Mouse (Mus musculus) common myeloid progenitor, adult 5-6 weeks (primary cell): ENCODE measurements around the gene Gfod2. TPM values are rescaled to one million over a fixed set of nuclear protein-coding genes. Genes with fewer than 3 reads are reported as not detected.

Source experiments
- ATAC-seq: replicated peaks from 2 replicates; pipeline ENCODE4 v1.8.0; 2016; ENCODE audit warnings: low read depth, mild to moderate bottlenecking, moderate TSS enrichment, inconsistent platforms; ENCODE audit not compliant: poor library complexity, severe bottlenecking
- total RNA-seq: library from RNA; stranded (forward); fragments of 200-1000, 187-1606 nt; gene quantifications from 2 replicates; pipeline ENCODE4 v1.2.3, GENCODE M21; 2017

The Gfod2 gene
- 0.92 and 3.7 TPM in 2 replicates for total RNA-seq

DNA sequence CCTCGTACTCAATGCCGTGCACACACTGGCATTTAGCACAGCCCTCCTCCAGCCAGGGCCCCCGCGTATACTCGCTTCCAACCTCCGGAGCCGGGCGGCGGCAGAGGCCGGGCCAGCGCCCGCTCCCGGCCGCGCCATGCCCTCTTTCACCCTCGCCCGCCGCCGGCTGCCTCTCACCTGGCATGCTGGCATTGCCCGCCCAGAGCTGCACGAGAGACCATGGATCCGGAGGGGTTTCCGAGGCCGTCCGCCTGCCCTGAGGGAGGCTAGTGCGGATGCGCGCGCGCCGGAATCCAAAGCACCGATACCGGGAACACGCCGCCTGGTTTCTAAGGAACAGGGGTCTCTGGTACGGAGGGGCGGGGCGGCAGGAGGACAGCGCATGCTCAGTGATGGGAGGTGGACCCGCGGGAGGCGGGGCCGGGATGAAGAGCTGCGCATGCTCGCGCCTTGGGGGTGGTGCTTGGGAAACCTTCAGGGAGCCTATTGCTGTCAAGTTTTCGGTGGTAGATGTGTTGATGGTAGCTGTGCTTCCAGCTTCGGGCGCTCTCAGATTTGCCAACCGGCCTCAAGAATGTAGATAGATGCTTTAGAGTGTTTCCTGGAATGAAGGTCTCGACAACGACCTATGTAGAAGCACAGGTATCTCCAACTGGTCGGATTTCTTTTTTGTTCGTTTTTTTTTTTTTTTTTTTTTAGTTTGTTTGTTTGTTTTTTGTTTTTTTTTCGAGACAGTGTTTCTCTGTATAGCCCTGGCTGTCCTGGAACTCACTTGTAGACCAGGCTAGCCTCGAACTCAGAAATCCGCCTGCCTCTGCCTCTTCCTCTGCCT is at the start of gene Gfod2:
Gene Gfod2, minus strand, starts transcription at position 388 of the 832 bp plus-strand sequence.
- peak; percentile 100 for ATAC-seq

DNA sequence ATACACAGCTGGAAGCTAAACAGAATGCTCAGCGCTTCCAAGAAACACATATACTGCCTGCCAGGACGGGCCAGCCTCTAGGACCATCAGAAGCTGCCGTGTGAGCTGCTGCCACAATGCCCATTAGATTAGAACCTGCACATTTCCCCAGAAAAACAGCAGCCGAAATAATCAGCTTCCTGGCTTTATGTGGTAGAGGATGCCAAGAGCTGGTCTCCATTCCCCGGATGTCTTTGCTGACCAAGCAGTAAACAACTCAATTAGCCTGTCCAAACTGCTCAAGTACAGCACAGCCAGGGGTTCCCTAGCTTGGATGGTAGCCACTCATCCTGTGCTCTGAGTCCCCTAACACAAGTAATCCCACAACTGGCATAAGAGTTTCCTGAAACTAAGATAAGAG is 49.3 kb upstream of the Gfod2 start:
- no peak for ATAC-seq

DNA sequence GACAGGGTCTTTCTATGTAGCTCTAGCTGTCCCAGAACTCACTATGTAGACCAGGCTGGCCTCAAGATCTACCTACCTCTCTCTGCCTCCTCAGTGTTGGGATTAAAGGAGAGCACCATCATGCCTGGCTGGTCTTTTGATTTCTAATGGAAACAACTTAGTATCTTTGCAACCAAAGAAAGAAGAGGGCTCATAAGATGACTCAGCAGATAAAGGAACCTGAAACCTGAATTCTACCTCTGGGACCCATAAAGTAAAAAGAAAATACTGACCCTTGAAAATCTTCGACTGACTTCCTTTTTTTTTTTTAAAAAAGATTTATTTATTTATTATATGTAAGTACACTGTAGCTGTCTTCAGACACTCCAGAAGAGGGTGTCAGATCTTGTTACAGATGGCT is 47.5 kb upstream of the Gfod2 start:
- ATAC-seq: no peak

DNA sequence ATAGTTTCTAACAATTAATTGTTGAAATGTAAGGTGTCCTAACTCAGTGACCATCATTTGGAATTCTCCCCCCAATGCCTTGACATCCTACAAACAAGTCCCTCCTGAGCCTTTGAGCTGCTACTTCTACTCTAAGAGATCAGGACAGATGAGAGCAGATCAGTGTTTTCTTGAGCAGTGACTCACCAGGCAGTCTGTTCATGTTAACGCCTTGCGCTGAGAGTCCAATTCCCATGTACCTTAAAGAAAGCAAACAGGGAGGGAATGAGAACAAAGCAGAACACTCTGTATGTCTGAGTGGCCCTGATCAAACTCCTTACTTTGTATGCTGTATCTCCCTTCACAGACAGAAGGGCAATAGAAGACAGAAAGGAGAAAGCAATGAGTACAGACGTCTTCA is 46.9 kb upstream of the Gfod2 start:
- no peak for ATAC-seq

DNA sequence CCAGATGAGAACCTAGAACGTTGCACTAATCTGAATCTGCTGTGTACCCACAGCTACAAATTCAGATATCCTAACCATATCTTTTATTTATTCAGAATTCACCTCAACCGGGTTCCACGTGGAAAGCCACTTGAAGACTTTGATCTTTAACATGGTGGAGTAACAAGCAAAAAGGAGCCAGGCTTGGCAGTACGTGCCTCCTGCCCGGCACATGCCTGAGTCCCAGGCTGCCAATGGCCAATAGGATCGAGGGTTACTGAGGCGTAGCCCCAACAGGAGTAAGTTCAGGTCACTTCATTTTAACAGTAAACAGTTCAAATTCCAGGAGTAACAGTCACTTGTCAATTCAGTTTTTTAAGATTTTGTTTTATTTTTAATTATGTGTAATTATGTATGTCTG is 46.3 kb upstream of the Gfod2 start:
- ATAC-seq: no peak

DNA sequence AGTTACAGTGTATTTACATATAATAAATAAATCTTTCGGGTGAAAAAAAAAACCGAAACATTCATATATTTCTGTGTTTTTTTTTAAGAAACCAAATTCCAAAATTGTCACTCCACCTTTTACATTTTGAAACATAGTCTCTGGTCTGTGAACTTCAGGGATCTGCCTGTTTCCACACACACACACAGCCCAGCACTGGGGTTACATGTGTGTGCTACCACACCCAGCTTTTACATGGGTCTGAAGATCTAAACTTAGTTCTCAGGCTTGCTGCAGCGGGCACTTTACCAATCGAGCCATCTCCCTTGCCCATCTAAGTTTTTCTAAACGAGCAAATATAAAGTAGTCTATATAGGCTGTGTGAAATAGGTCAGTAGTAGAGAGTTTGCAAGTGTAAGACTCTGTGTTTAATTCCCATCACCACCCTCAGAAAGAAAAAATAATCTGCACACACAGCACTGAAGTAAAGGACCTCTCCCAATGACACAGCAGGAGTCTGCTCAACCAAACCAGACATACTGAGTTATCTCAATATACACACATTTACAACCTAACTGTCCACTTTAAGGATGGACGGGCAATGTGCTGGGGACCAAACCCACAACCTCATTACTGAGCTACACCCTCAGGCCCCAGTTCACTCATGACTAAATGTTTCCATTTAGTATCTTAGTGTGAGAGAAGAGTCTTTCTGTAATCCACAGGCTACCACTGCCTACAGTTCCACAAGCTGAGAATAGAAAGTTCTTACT is 42.9 kb upstream of the Gfod2 start:
- ATAC-seq: peak; percentile 83

DNA sequence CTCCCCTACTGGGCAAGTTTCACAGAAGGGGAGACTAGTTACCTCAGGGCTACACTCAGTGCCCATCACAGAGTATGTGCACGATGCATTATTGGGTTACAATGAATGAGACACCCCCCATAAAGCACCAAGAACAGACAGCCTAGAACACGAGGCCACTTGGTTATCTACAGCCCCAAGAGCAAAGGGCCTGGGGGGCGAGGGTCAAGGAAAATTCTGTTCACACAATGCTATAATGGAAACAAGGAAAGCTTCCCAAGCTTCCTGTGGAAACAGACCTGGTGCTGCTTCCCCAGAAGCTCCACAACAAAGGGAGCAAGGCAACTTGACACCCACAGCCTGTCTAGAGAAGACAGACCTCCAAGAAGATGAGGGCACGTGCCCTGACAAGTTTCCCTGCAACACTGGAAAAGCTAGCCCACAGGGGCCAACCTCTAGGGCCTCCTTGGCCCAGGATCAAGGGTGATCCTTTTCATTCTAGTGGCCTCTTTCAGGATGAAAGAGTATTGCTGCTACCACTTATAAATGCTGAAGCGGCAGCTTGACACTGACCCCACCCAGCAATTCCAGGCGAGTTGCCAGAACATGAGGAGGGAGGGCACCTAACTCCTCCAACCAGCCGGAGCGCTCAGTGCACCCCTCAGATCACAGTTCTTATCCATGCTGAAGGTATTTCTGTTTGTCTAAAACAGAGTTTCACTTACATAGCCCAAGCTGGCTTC is 40.8 kb upstream of the Gfod2 start:
- peak; percentile 75 for ATAC-seq

DNA sequence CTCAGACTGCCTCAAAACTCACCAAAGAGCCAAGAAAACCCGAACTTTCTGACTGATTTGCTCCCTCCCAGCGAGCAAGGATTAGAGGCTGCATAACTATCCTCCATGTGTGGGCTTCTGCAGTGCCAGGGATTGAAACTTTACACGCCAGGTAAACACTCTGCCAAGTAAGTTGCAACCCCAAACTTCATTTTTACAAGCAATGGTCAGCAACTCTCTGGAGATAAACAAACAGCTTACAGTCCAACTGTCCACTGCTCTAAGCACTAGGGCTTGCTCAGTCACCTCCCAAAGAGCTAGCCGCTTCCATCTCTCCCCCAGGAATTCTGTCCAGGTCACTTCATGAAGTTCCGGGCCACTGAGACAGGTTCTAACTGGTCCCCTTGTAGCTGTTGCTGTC is 39.9 kb upstream of the Gfod2 start:
- no peak for ATAC-seq

DNA sequence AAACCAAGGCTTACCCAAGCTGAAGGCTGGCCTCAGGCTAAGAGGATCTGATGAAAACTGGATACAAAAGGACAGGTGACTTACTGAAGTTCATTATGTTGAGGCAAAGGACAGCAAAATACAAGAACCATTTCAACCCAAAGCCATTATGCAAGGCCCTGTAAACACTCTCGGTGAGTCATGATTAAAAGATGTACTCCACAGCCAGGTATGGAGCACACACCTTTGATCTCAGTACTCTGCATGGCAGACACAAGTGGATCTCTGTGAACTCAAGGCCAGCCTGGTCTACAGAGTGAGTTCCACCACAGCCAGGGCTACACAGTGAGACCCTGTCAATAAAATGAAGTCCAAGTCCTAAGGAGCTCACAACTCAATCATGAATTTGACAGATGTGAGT is 37.3 kb upstream of the Gfod2 start:
- ATAC-seq: no peak

DNA sequence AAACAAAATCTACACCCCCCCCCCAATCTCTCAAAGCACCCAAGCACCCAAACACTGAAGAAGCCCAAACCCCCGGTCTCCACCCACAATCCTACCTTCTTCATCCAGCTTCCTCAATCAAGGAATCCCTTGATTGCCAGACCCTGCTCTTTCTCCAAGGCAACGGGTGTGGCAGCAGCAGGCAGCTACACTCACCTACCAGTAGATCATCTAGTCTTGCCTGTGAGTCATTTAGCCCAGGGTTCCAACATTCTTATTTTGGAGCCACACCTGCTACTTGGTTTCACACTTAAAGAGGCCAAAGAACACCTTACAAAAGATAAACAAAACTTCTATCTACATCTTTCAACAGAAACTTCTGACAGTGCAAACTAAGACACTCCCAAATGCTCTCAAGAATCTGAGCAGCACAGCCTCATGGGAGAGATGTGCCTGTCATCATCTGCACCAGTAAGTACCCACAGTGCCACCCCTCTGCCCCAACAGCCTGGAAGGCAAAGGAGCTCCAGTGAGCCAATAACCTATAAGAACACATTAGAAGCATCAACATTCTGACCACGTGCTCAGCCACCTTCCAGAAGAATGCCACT is 35.6 kb upstream of the Gfod2 start:
- ATAC-seq: no peak

DNA sequence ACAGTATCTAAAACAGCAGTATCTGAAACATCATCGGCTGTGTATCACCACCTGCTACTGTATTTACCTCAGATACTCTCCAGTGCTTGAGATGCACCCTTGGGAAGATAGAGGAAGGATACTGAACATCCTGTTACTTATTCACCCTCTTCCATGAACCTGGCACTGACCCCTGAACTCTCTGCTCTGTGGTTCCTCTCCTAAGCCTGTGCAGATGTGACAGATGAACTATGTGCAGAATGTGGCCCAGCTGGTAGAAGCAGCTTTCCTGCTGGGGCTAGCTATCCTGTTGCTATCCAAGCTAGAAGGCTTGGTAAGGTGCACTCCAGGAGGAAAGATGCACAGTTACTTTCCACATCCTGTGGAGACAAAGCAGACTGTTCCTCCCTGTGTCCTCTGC is 34.9 kb upstream of the Gfod2 start:
- no peak for ATAC-seq

DNA sequence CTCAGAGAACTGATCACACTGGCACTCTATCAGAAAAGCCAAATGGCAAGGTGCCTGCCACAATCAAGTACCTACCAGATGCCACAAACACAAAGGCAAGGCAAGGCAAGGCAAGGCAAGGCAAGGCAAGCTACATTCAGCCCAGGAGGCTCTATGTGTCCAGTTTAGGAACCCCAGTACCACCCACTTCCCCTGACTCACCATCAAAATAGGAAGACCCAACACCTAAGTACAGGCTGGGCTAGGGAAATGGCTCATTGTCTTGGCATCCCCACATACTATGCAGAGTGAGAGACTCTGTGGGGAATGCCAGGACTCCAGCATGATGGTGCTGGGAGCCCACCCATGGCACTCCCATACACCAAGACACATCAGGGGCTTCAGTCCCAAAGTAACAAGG is 31.2 kb upstream of the Gfod2 start:
- ATAC-seq: no peak

DNA sequence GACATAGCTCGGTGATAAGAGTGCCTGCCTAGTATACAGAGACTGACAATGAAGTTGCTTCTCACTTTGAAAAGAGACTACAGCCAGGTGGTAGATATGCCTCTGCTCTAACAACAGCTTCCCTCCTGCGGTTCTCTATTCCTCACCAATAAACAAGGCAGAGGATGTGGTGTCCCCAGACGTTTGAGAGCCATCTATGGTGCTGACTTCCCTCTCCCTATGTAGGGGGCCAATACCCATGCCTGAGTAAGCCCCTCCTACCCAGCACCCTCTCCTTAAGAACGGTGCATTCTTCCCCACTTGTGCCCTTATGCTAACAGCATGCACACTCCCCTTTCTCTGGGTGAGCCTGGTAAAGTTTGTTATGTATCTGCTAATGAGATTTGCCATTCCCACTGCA is 30.5 kb upstream of the Gfod2 start:
- peak; percentile 91 for ATAC-seq

DNA sequence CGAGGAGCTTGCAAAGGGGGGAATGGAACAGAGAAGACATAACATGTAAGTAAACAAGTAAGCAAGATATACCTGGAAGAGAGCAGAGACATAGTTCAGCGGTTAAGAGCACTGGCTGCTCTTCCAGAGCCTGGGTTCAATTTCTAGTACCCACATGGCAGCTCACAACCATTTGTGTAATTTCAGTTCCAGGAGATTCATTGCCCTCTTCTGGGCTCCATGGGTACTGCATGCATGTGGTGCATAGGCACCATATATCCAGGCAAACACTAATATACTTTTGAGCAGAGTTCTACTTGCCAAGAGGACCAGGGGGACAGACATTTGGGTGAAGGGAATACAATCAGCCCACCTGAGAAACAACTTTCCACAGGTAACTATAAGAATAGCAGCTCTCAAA is 29.8 kb upstream of the Gfod2 start:
- peak; percentile 70 for ATAC-seq

DNA sequence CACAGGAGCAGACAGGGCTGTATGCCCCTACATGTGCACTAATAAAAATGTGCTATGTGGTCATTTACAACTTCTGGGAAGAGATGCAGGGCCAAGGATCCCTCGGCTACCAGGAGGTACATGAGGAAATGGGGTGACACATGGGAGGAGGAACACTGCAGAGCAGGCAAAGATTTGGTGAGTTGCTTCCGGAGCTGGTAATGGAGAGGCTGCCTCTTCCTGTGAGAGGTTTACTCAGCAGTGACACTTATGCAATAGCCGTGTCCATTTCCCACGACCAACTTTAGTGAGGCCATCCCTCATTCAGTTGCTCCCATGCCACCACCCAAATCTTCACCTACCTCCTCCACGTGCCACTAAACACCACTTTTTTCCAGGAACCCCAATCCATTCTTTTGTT is 21.8 kb upstream of the Gfod2 start:
- no peak for ATAC-seq

DNA sequence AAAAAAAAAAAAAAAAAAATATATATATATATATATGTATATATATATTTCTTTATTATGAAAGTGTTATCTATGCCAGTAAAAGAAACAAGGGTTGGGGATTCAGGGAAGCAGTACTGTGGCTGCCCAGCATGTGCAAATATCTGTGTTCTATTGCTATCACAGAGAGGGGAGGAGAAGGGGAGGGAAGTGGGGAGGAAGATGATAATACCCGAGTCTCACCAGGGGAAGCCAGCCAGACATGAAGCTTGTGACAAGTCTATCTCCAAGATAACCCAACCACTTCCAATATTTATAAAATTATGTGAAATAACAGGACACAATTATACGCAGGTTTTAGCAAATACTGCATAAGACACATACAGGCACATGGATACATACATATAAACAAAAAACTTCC is 19.4 kb upstream of the Gfod2 start:
- peak; percentile 71 for ATAC-seq

DNA sequence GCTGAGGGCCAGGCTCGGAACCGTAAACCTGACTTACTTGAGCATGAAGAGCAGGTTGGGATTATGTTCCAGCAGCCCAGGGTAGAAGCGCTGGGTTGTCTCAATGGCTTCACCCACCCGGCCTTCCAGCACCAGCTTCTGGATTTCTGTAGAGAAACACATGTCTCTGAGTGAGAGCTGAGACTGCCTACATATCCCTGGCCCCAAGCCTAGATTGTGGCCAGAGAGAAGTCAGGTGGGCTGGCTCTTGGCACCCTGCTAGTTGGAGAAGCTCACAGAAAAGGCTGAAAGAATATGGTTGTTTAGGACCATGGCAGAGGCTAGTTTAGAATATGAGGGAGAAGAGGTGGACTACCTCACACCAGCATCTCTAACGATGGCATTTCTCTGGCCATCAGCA is 16.0 kb upstream of the Gfod2 start:
- ATAC-seq: no peak

DNA sequence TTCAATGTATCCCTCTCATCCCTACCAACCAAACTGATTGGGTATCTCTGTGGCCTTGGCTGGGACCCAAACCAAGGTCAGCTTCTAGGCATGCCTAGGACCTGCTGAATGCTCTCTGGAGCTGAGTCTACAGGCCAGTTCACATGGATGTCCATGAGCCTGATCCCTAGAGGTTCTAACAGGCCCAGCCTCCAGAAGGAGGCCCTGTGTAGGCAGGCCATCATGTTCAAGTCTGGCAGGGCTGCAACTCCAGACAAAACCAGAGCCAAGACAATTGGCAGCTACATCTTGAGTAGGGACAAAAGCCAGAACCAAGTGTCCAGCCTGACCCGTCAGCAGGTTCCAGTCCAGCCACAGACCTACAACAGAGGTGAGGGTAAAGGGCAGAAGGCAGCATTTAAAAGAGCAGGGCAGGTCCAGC is 15.0 kb upstream of the Gfod2 start:
- no peak for ATAC-seq

DNA sequence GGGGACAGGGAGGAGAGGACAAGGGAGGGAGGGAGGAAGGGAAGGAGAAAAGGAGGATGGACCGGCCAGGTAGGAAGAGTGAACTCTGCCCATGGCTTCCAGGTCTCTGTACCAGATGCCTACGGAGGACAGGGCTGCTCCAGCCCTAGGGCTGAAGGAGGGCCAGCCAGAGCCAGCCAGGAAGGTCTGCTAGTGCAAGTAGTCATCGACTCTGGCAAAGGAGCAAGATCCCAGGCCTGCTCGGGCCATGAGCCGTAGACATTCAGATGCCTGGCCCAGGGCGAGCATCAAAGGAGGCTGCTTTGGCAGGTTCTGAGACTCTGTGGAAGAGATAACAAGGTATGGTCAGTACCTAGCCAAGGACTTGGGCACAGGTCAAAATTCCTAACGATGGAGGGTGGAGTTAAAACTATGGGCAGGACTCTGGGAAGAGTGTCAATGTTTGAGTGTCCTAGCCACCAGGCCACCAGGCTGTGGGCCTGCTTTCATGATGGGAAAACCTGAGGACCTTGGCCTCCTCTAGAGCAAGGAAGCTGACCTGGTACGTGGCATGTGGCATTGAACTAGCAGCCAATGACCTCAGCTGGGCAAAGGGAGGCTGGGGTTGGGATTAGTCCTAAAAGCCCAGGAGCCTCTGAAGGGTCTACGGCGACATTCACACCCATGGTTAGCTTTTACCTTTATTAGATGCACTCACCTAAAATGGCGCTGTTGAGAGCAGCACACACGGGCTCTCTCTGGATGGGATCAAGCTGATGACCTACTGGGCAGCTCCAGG is 13.1 kb upstream of the Gfod2 start:
- ATAC-seq: no peak

DNA sequence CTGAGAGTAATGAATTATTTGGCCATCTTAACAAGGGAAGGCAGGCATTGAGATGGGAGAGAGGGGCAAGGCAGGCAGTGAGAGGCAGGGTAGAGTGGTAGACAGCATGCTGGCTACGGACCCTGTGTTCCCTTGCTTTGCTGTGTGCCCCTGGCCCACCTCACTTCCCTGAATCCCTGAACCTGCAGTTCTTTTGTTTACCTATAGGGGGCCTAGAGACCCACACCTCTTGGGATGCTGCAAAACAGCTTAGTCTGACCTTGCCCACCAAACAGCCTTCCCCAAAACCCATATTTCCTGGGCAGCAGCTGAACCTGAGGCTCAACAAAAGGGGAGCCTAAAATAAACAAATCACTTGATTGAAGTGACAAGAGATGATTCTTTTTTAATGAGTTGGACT is 12.1 kb upstream of the Gfod2 start:
- peak; percentile 83 for ATAC-seq
